In the genomic region with DNA sequence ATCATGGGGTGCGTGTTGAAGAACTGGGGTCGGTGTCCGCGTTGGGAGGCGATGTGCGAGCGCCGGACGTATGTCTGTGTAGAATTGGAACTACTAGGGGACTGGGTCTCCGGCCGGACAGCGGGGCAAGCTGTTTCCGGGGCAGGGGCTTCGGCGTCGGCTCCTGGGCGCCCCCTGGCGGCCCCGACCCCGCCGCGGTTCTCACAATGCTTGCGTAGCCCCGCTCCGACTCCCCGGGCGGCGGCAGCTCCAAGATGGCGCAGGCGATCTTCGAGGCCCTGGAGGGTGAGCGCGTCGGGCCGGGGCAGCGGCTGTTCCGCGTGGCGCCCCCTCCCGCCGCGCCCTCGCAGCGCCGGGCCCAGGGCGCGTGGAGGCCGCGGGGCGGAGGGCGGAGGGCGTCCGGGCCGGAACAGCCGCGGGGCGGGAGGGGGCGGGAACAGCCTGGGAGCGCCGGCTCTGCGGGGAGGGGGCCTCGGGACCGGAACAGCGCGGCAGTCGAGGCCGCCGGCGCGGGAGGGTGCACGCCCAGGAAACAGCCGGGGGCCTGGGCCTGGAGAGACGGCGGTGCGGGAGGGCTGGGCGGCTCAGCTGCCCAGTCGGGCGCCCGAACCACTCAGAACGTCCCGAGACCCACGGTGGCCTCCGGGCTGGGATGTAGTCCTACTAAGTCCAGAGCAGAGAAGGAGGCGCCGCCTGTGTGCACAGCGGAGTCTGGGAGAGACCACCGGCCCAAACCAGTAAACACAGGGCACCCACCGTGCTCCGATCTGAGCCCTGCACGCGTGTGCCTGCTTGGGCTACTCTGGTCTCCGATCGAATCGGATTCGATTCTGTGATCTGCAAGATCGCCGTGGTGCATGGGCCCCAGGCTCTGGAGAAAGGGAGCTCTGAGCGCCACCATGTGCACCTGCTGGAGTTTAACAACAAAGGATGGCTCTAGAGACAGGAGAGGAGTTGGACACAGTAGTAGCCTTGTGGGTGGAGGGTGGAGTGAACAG, we compare ENCODE assay signal across 8 mouse cellular contexts. TPM values are rescaled to one million over a fixed set of nuclear protein-coding genes. Genes with fewer than 3 reads are reported as not detected.
DNase-seq lines count a peak whose midpoint lies in the region; ATAC-seq and TF ChIP-seq lines count a peak whose summit lies in the region.

A gene (plus strand): TSS at position 180 of the 998 bp plus-strand sequence.
A gene (minus strand): TSS at position 320 of the 998 bp plus-strand sequence.

- peaks cover 8% of the 10 kb centered on the region; the same call in 1 of the 2 replicates for H3K27me3 ChIP-seq in forebrain, embryonic 13.5 days
- H3K27me3 ChIP-seq in liver, postnatal 0 days (ENCODE audit: insufficient read depth, low read length): no peaks in the 10 kb centered on the region
- peaks cover 3% of the 10 kb centered on the region for H3K27me3 ChIP-seq in neural tube, embryonic 13.5 days

- H3K36me3 ChIP-seq in forebrain, embryonic 13.5 days (ENCODE audit: poor library complexity, severe bottlenecking): no peaks in the 10 kb centered on the region; the same call in 1 of the 2 replicates
- no peaks in the 10 kb centered on the region for H3K36me3 ChIP-seq in liver, postnatal 0 days (replicated peaks; ENCODE audit: insufficient read depth, low read length)
- 0 out of 2 replicates have a peak, but pooled peaks cover under 1% of the 10 kb centered on the region for H3K36me3 ChIP-seq in neural tube, embryonic 13.5 days

- peak; percentile 87 for TF ChIP-seq CTCF in liver, postnatal 0 days (IDR thresholded peaks at IDR 0.05; ENCODE audit: low read depth)

- peak within 1 kb of the TSS; percentile 88 for H3K9ac ChIP-seq in forebrain, embryonic 13.5 days
- peak within 1 kb of the TSS; percentile 78 for H3K9ac ChIP-seq in liver, postnatal 0 days (replicated peaks)
- peak within 1 kb of the TSS; percentile 79 for H3K9ac ChIP-seq in neural tube, embryonic 13.5 days

- under 1% methylated on average over 66 of the region's 98 CpGs for WGBS in forebrain, embryonic 13.5 days
- under 1% methylated on average over 65 of the region's 98 CpGs for WGBS in liver, postnatal 0 days (ENCODE audit: insufficient replicate concordance)
- WGBS in neural tube, embryonic 13.5 days: under 1% methylated on average over 95 of the region's 98 CpGs

- peaks cover 23% of the 10 kb centered on the region for H3K4me1 ChIP-seq in forebrain, embryonic 13.5 days
- peaks cover 36% of the 10 kb centered on the region for H3K4me1 ChIP-seq in liver, postnatal 0 days (ENCODE audit: insufficient read depth)
- H3K4me1 ChIP-seq in neural tube, embryonic 13.5 days (replicated peaks): peaks cover 22% of the 10 kb centered on the region

- no peaks in the 10 kb centered on the region for H3K9me3 ChIP-seq in forebrain, embryonic 13.5 days (replicated peaks)
- H3K9me3 ChIP-seq in liver, postnatal 0 days (ENCODE audit: low read length): no peaks in the 10 kb centered on the region
- no peaks in the 10 kb centered on the region for H3K9me3 ChIP-seq in neural tube, embryonic 13.5 days

- H3K27ac ChIP-seq in forebrain, embryonic 13.5 days: peak within 1 kb of the TSS; percentile 98
- peak within 1 kb of the TSS; percentile 91 for H3K27ac ChIP-seq in liver, postnatal 0 days (ENCODE audit: low read depth)
- peak within 1 kb of the TSS; percentile 96 for H3K27ac ChIP-seq in neural tube, embryonic 13.5 days (replicated peaks)

- intact Hi-C loops in heart, postnatal 10 days (cut with DNase I): loop anchor here (1.0 to 2.0 kb wide), 3 partner anchors 20 to 197 kb away; no protein-coding TSS in a partner anchor

- H3K4me2 ChIP-seq in forebrain, embryonic 13.5 days: peak within 1 kb of the TSS; percentile 69
- peak within 1 kb of the TSS; percentile 93 for H3K4me2 ChIP-seq in liver, postnatal 0 days (ENCODE audit: low read depth, low read length)
- peak within 1 kb of the TSS; percentile 66 for H3K4me2 ChIP-seq in neural tube, embryonic 13.5 days

- no peak for TF ChIP-seq EP300 in liver, postnatal 0 days (IDR thresholded peaks at IDR 0.05; ENCODE audit: low read depth)

- peak; percentile 80 for ATAC-seq in cerebellum, adult (ENCODE audit: insufficient number of reproducible peaks, low FRiP score, low TSS enrichment)
- peak; percentile 95 for ATAC-seq in forebrain, embryonic 13.5 days
- ATAC-seq in liver, postnatal 0 days: peak; percentile 86
- peak; percentile 96 for ATAC-seq in neural tube, embryonic 13.5 days (ENCODE audit: low read depth)

- peak within 1 kb of the TSS; percentile 56 for H3K4me3 ChIP-seq in forebrain, embryonic 13.5 days
- H3K4me3 ChIP-seq in liver, postnatal 0 days (ENCODE audit: low read depth, low read length): peak within 1 kb of the TSS; percentile 62
- peak within 1 kb of the TSS; percentile 51 for H3K4me3 ChIP-seq in neural tube, embryonic 13.5 days

- peak; percentile 90 for DNase-seq in ES-CJ7 (ENCODE audit: low read depth, low spot score)
- DNase-seq in heart, postnatal 10 days: peak; percentile 92 to 93
- DNase-seq in kidney, postnatal 4 days: peak; percentile 92 to 96
- DNase-seq in liver, postnatal 0 days: peak; percentile 92
- DNase-seq in telencephalon, adult 2 months (ENCODE audit: low read depth, low spot score): peak; percentile 81

RNA-seq across cellular contexts. Expression of the first gene that starts in this region (rescaled TPM):
- polyA plus RNA-seq in forebrain, embryonic 13.5 days (2015; fragmentation: Nextera tagmentation; extraction: Ambion mirVana): 1.5 and 2.0 TPM in 2 replicates
- 1 to 10 TPM; 2.2 to 2.9 TPM for total RNA-seq in heart, postnatal 10 days (2021)
- 0.75 and 0.85 TPM in 2 replicates for polyA plus RNA-seq in liver, postnatal 0 days (2015; fragmentation: Nextera tagmentation; extraction: Ambion mirVana)
- polyA plus RNA-seq in neural tube, embryonic 13.5 days (2015; fragmentation: Nextera tagmentation; extraction: Ambion mirVana): 1.0 and 2.0 TPM in 2 replicates

RNA-seq across cellular contexts. Expression of the second gene that starts in this region (rescaled TPM):
- polyA plus RNA-seq in forebrain, embryonic 13.5 days (2015; fragmentation: Nextera tagmentation; extraction: Ambion mirVana): 0.79 and 0.88 TPM in 2 replicates
- not detected for total RNA-seq in heart, postnatal 10 days (2021)
- polyA plus RNA-seq in liver, postnatal 0 days (2015; fragmentation: Nextera tagmentation; extraction: Ambion mirVana): 0.40 and 0.45 TPM in 2 replicates
- polyA plus RNA-seq in neural tube, embryonic 13.5 days (2015; fragmentation: Nextera tagmentation; extraction: Ambion mirVana): 1.0 TPM in 1 of 2 replicates, not detected in the other

Comparison
In these comparisons a context has a peak if more than half of its experiments do, and no peak if none do; other contexts are left out.
1. Peak in every context shown above with its lines: DNase-seq, ATAC-seq, H3K4me3 ChIP-seq and H3K27ac ChIP-seq.
2. Peak in DNase-seq, ATAC-seq, H3K4me3 ChIP-seq, H3K27ac ChIP-seq, H3K9ac ChIP-seq and H3K4me2 ChIP-seq in liver, postnatal 0 days; RNA of the genes that start here not detected or under 1 TPM.